16 mouse cellular contexts compared by ENCODE assay signal in genomic region chr4:8949951-8950350, GRCm38 (mm10).
"Had no signal": no experiment of that assay in that cellular context is flagged by ENCODE, and none has a peak within 500 bp of the region (broad histone marks: within the 10 kb centered on the region; RNA-seq: fewer than 3 reads in every experiment).

No protein-coding gene starts in this region.

- H3K36me3 ChIP-seq: limb, embryonic 15.5 days; liver, embryonic 12.5 days; lung, embryonic 15.5 days; midbrain, embryonic 13.5 days; neural tube, embryonic 13.5 days had no signal

- H3K27me3 ChIP-seq: liver, embryonic 12.5 days; lung, embryonic 15.5 days; midbrain, embryonic 13.5 days; neural tube, embryonic 13.5 days had no signal

- DNase-seq: kidney, adult 11 months; kidney, adult 9 months; kidney, postnatal 36 days; layer of hippocampus, adult 9-11 months; layer of hippocampus, postnatal 36 days; left cerebral cortex, postnatal 4 days; lung, postnatal 14 days; right cerebral cortex, postnatal 14 days; thymus, adult 2 months; thymus, postnatal 36 days had no signal

- ATAC-seq: liver, embryonic 12.5 days; midbrain, embryonic 13.5 days had no signal

- H3K4me3 ChIP-seq: limb, embryonic 15.5 days; liver, embryonic 12.5 days; lung, embryonic 15.5 days; midbrain, embryonic 13.5 days; neural tube, embryonic 13.5 days had no signal

- H3K4me2 ChIP-seq: limb, embryonic 15.5 days; liver, embryonic 12.5 days; lung, embryonic 15.5 days; midbrain, embryonic 13.5 days; neural tube, embryonic 13.5 days had no signal

- H3K27ac ChIP-seq: kidney, postnatal 0 days; limb, embryonic 15.5 days; liver, embryonic 12.5 days; lung, embryonic 15.5 days; midbrain, embryonic 13.5 days; neural tube, embryonic 13.5 days had no signal

- H3K9ac ChIP-seq: limb, embryonic 15.5 days; liver, embryonic 12.5 days; lung, embryonic 15.5 days; midbrain, embryonic 13.5 days; neural tube, embryonic 13.5 days had no signal

- H3K9me3 ChIP-seq: limb, embryonic 15.5 days; liver, embryonic 12.5 days; lung, embryonic 15.5 days; midbrain, embryonic 13.5 days; neural tube, embryonic 13.5 days had no signal
